Mouse (Mus musculus): Measurements from ENCODE around the gene Cyb561d2.
"Not testable (repeated sequence)": the region's sequence is repeated elsewhere in the genome, so short reads cannot be mapped to it uniquely, and the experiment has no call there.

The Cyb561d2 gene

GRCm38 (mm10) chr9:107541474-107542351 lies at the start of gene Cyb561d2, which contains the start of gene Nprl2:
TSS of gene Cyb561d2 (minus strand) at chr9:107542193.
TSS of gene Nprl2 (plus strand) at chr9:107542226.
- DNase-seq (ENCODE audit: extremely low read depth, insufficient read length, low spot score) = peak; percentile 97

DNA sequence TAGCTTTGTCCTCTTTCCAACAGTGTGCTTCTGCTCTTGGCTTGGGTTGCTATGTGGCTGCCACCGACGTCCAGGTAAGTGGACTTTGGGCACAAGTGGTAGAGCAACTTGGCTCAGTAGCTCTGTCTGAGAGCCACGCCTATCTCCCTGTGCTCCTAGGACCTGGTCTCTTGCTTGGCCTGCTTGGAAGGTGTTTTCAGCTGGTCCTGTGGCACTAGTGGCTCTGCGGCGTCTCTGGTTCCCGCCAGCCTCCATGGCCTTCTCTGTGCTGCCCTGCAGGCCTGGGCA lies 48.7 kb upstream of the Cyb561d2 start:
- no peak for DNase-seq (ENCODE audit: extremely low read depth, insufficient read length, low spot score)

- no peak for DNase-seq (ENCODE audit: extremely low read depth, insufficient read length, low spot score)
Observed at GRCm38 (mm10) chr9:107590058-107590772, 48.2 kb upstream of the Cyb561d2 start.

- DNase-seq (ENCODE audit: extremely low read depth, insufficient read length, low spot score) = no peak
Observed at GRCm38 (mm10) chr9:107587833-107588639, 46.0 kb upstream of the Cyb561d2 start.

DNA sequence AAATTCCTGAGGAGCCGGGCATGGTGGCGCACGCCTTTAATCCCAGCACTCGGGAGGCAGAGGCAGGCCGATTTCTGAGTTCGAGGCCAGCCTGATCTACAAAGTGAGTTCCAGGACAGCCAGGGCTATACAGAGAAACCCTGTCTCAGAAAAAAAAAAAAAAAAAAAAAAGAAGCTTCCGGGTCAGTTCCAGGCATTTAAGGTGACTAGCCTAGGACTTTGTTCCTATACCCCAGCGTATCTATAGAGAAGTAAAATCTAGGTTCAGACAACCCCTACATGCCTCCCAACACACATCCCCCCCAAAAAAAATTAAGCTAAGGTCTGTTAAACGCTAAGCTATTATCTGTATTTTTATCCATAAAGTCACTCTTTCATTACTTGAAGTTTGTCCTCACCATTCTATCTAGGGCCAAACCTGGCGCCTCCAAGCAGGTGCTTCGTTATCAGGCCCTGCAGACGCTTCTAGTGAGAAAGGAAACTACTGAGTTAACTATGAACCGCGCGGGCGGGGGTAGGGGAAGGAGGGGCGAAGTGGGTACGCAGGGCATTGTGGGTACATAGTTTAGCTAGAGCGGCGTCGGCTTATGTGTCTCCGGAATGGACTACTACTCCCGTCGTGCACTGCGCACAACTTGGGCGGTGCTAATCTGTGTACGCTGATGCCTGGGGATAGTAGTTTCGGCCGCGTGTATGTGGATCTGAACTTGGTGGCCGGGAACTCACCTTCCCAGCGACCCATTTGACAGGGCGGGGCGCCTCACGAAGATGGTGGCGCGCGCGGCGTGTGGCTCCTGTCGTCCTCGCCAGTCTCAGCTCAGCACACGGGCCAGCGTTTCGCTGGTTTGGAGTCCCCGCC lies 45.2 kb upstream of the Cyb561d2 start, which contains the start of gene Ifrd2:
TSS of gene Ifrd2 (plus strand) at position 669 of the 859 bp plus-strand sequence.
- peak; percentile 94 for DNase-seq (ENCODE audit: extremely low read depth, insufficient read length, low spot score)

DNA sequence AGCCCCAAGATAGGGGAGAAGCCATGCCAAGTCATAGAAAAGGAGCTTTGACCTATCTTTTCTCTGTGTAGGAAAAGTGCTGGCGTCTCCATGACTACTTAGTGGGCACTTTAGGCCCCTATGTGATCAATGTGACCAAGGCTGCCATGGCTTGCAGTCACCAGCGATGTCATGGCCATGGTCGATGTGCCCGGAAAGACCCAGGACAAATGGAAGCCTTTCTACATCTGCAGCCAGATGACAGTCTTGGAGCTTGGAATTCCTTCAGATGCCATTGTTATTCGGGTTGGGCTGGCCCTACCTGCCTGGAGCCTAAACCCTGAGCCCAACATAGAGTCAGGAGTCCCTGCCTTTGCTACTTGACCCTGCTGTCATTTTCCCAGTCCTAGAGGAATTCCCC lies 44.5 kb upstream of the Cyb561d2 start:
- DNase-seq (ENCODE audit: extremely low read depth, insufficient read length, low spot score) = no peak

DNA sequence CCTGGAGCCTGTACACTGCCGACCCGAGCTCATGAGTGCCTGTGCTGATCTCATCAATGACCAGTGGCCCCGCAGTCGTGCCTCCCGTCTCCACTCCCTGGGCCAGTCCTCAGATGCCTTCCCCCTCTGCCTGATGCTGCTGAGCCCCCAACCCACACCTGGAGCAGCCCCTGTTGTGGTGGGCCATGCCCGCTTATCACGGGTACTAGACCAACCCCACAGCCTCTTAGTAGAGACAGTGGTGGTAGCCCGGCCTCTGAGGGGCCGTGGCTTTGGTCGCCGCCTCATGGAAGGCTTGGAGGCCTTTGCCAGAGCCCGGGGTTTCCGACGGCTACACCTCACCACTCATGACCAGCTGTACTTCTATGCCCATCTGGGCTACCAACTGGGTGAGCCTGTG lies 41.2 kb upstream of the Cyb561d2 start:
- DNase-seq (ENCODE audit: extremely low read depth, insufficient read length, low spot score) = no peak

DNA sequence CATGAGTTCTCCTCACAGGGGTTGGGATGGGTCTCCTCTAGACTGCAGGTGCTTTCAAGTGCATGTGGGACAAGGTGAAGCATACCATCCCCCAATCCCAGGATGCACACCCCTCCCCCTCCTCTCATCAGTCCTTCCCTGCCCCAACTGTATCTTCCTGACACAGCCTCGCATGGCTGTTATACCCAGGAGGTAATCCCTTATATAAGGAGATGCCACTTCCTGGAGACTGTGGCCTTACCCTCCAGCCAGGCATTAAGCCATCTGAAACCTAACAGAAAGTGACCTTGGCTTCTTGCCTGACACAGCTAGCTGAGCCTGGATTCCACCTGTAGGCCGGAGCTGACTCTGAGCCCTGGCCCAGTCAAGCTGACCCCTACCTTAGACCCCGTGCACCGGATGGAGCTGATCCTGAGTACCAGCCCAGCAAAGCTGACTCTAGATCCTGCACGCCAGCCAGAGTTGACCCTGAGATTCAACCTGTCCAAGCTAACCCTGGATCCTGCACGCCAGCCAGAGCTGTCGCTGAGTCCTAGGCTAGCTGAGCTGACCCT lies 40.6 kb upstream of the Cyb561d2 start:
- no peak for DNase-seq (ENCODE audit: extremely low read depth, insufficient read length, low spot score)

DNA sequence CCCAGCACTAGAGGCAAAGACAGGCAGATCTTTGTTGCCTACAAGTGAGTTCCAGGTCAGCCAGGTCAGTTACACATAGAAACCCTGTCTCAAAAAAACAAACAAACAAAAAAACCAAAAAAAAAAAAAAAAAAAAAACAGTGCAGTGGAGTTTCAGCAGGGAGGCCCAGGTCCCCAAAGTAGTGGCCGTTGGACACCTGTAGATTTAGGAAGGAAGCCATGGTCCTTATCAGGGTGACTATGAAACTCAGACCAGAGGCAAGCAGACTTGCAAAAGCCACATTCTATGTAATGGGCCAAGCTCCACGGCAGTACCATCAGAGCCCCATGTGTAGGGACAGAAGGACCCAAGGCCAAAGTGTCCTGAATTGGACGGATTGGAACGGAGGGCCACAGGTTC lies 39.6 kb upstream of the Cyb561d2 start:
- no peak for DNase-seq (ENCODE audit: extremely low read depth, insufficient read length, low spot score)

- DNase-seq (ENCODE audit: extremely low read depth, insufficient read length, low spot score) = peak; percentile 88
Observed at GRCm38 (mm10) chr9:107580501-107581317, 38.7 kb upstream of the Cyb561d2 start, which contains the start of gene Hyal3. TSS of gene Hyal3 (plus strand) at chr9:107580818.

GRCm38 (mm10) chr9:107579023-107579900 lies 37.3 kb upstream of the Cyb561d2 start:
- peak; percentile 62 for DNase-seq (ENCODE audit: extremely low read depth, insufficient read length, low spot score)

DNA sequence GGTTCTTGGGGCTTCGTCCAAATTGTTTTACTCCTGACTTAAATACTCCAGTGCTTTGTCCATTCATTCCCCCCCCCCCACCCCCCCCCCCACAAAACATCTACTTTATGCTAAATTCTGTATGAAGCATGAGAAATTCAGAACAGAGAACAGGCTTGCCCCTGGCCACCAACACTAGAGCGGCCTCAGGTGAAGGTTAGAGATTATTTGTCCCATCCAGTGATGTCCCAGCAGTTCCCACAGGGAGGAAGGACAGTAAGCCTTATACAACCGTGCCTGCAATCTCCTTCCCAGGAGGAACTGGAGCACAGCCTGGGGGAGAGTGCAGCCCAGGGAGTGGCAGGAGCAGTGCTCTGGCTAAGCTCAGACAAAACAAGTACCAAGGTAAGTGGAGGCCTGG lies 36.6 kb upstream of the Cyb561d2 start, which contains the start of gene Naa80:
TSS of gene Naa80 (plus strand) at position 301 of the 400 bp plus-strand sequence.
- no peak for DNase-seq (ENCODE audit: extremely low read depth, insufficient read length, low spot score)

GRCm38 (mm10) chr9:107577871-107578270 lies 35.9 kb upstream of the Cyb561d2 start:
- DNase-seq (ENCODE audit: extremely low read depth, insufficient read length, low spot score) = no peak

GRCm38 (mm10) chr9:107576357-107577107 lies 34.5 kb upstream of the Cyb561d2 start, which contains the start of gene Hyal1:
TSS of gene Hyal1 (plus strand) at chr9:107576927.
- peak; percentile 84 for DNase-seq (ENCODE audit: extremely low read depth, insufficient read length, low spot score)

- DNase-seq (ENCODE audit: extremely low read depth, insufficient read length, low spot score) = no peak
Observed at GRCm38 (mm10) chr9:107575579-107576356, 33.8 kb upstream of the Cyb561d2 start.

DNA sequence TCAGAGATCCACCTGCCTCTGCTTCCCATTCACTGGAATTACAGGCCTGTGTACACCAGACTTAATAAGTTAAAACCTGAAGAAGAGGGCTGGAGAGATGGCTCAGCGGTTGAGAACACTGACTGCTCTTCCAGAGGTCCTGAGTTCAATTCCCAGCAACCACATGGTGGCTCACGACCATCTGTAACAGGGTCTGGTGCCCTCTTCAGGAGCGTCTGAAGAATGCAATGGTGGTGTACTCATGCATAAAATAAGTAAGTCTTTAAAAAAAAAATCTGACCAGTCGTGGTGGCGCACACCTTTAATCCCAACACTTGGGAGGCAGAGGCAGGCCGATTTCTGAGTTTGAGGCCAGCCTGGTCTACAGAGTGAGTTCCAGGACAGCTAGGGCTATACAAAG lies 31.8 kb upstream of the Cyb561d2 start:
- DNase-seq (ENCODE audit: extremely low read depth, insufficient read length, low spot score) = not testable (repeated sequence)

Data from 3134 (cell line).